In genomic region chr12:84044045-84044444, GRCm38 (mm10) we compare ENCODE assay signal across 30 mouse cellular contexts. TPM values are rescaled to one million over a fixed set of nuclear protein-coding genes. Genes with fewer than 3 reads are reported as not detected.
DNase-seq lines count a peak whose midpoint lies in the region; ATAC-seq and TF ChIP-seq lines count a peak whose summit lies in the region.
"Had no signal": no experiment of that assay in that cellular context is flagged by ENCODE, and none has a peak within 500 bp of the region (broad histone marks: within the 10 kb centered on the region; RNA-seq: fewer than 3 reads in every experiment).

No protein-coding gene starts in this region.

- no peak overlapping the region for H3K27ac ChIP-seq in kidney, adult 2 months (ENCODE audit: insufficient read depth, low read depth, low read length)
- no peak overlapping the region for H3K27ac ChIP-seq in kidney, embryonic 15.5 days
- H3K27ac ChIP-seq in kidney, embryonic 16.5 days (ENCODE audit: low read length), result no peak overlapping the region
- H3K27ac ChIP-seq: embryonic facial prominence, embryonic 10.5 days; embryonic facial prominence, embryonic 13.5 days; forebrain, embryonic 12.5 days; forebrain, embryonic 15.5 days; hindbrain, embryonic 10.5 days; hindbrain, embryonic 13.5 days had no signal

- 41% methylated on average over 2 of the region's 2 CpGs for WGBS in kidney, adult 2 months
- 71% methylated on average over 2 of the region's 2 CpGs for WGBS in kidney, embryonic 15.5 days
- WGBS in kidney, embryonic 16.5 days, result 62% methylated on average over 2 of the region's 2 CpGs

- H3K9me3 ChIP-seq in kidney, embryonic 15.5 days (replicated peaks), result peaks cover 14% of the 10 kb centered on the region
- peaks cover 13% of the 10 kb centered on the region for H3K9me3 ChIP-seq in kidney, embryonic 16.5 days (ENCODE audit: low read length)

- H3K4me3 ChIP-seq in kidney, adult 2 months (ENCODE audit: insufficient read depth, low read depth, low read length), result no peak overlapping the region
- no peak overlapping the region for H3K4me3 ChIP-seq in kidney, embryonic 15.5 days (replicated peaks)
- no peak overlapping the region for H3K4me3 ChIP-seq in kidney, embryonic 16.5 days (ENCODE audit: low read length)
- H3K4me3 ChIP-seq: embryonic facial prominence, embryonic 10.5 days; embryonic facial prominence, embryonic 13.5 days; erythroblast, embryonic 14.5 days; forebrain, embryonic 12.5 days; forebrain, embryonic 15.5 days; hindbrain, embryonic 10.5 days; hindbrain, embryonic 13.5 days had no signal

- ATAC-seq in kidney, embryonic 15.5 days (replicated peaks; ENCODE audit: low FRiP score), result no peak
- ATAC-seq in kidney, embryonic 16.5 days (ENCODE audit: low FRiP score, low TSS enrichment), result no peak
- ATAC-seq: CD4-positive, CD25-positive, alpha-beta regulatory T cell, adult 4 months; forebrain, embryonic 15.5 days; hindbrain, embryonic 16.5 days had no signal

- no peak overlapping the region for H3K9ac ChIP-seq in kidney, embryonic 15.5 days
- H3K9ac ChIP-seq in kidney, embryonic 16.5 days (replicated peaks; ENCODE audit: low read length), result no peak overlapping the region
- H3K9ac ChIP-seq: embryonic facial prominence, embryonic 13.5 days; forebrain, embryonic 12.5 days; forebrain, embryonic 15.5 days; hindbrain, embryonic 13.5 days had no signal

- TF ChIP-seq POLR2A in kidney, adult 2 months (IDR thresholded peaks at IDR 0.05; ENCODE audit: low read depth, low read length), result no peak

- DNase-seq in kidney, adult 2 months, result peak; percentile 75
- peak; percentile 26 for DNase-seq in kidney, postnatal 10 days
- DNase-seq in kidney, postnatal 14 days, result peak; percentile 47
- DNase-seq in kidney, postnatal 25 days, result peak; percentile 51 to 59
- DNase-seq in frontal cortex, adult 2 months (ENCODE audit: extremely low spot score in 1 of 2, low spot score in 1 of 2), result no peak
- DNase-seq: adrenal gland, adult 2 months; adrenal gland, postnatal 14 days; cerebellum, adult 11 months; cerebellum, adult 8-10 months; cerebellum, postnatal 10 days; cerebellum, postnatal 36 days; embryo, embryonic 11 days; gastrocnemius, postnatal 10 days; gastrocnemius, postnatal 36 days had no signal

- peaks cover 13% of the 10 kb centered on the region; the same call in 1 of the 2 replicates for H3K4me1 ChIP-seq in kidney, adult 2 months (ENCODE audit: control insufficient read depth, insufficient read depth, low read length)
- no peaks in the 10 kb centered on the region for H3K4me1 ChIP-seq in kidney, embryonic 15.5 days
- no peaks in the 10 kb centered on the region for H3K4me1 ChIP-seq in kidney, embryonic 16.5 days (ENCODE audit: insufficient read depth, low read length)
- H3K4me1 ChIP-seq: embryonic facial prominence, embryonic 10.5 days; embryonic facial prominence, embryonic 13.5 days; forebrain, embryonic 12.5 days; forebrain, embryonic 15.5 days; hindbrain, embryonic 10.5 days; hindbrain, embryonic 13.5 days had no signal

- H3K36me3 ChIP-seq in kidney, adult 2 months (ENCODE audit: control insufficient read depth, insufficient read depth, low read length), result no peaks in the 10 kb centered on the region
- no peaks in the 10 kb centered on the region for H3K36me3 ChIP-seq in kidney, embryonic 15.5 days
- 0 out of 2 replicates have a peak, but pooled peaks cover 3% of the 10 kb centered on the region for H3K36me3 ChIP-seq in kidney, embryonic 16.5 days (ENCODE audit: insufficient read depth, low read length)
- H3K36me3 ChIP-seq: embryonic facial prominence, embryonic 13.5 days; forebrain, embryonic 12.5 days; forebrain, embryonic 15.5 days; hindbrain, embryonic 10.5 days had no signal

- no peak overlapping the region for H3K4me2 ChIP-seq in kidney, embryonic 15.5 days
- no peak overlapping the region for H3K4me2 ChIP-seq in kidney, embryonic 16.5 days (replicated peaks; ENCODE audit: low read depth, low read length)
- H3K4me2 ChIP-seq: embryonic facial prominence, embryonic 13.5 days; forebrain, embryonic 12.5 days; forebrain, embryonic 15.5 days; heart, embryonic 11.5 days; hindbrain, embryonic 13.5 days had no signal

- no peaks in the 10 kb centered on the region for H3K27me3 ChIP-seq in kidney, adult 2 months (replicated peaks; ENCODE audit: control insufficient read depth, insufficient read depth, low read length)
- no peaks in the 10 kb centered on the region for H3K27me3 ChIP-seq in kidney, embryonic 15.5 days
- no peaks in the 10 kb centered on the region for H3K27me3 ChIP-seq in kidney, embryonic 16.5 days (ENCODE audit: insufficient read depth, low read length)
- H3K27me3 ChIP-seq: embryonic facial prominence, embryonic 13.5 days; forebrain, embryonic 12.5 days; forebrain, embryonic 15.5 days; hindbrain, embryonic 13.5 days had no signal

- TF ChIP-seq CTCF in kidney, adult 2 months (conservative IDR thresholded peaks at IDR 0.05; ENCODE audit: insufficient read depth, insufficient read length, low read depth, low read length), result no peak

RNA-seq across cellular contexts. Expression of gene Gm49366, which starts 5.3 kb away (rescaled TPM):
- 0.35 TPM in 1 of 2 replicates, not detected in the other for polyA plus RNA-seq in kidney, adult 2 months (2012; rRNA removed)
- not detected in 2 replicates for polyA plus RNA-seq in kidney, embryonic 15.5 days (2015; fragmentation: Nextera tagmentation; extraction: Ambion mirVana)
- polyA plus RNA-seq in kidney, embryonic 16.5 days (2015; fragmentation: Nextera tagmentation; extraction: Ambion mirVana), result not detected in 2 replicates
- not detected in 2 replicates for polyA plus RNA-seq in frontal cortex, adult 2 months (2012; rRNA removed)
- polyA plus RNA-seq: adrenal gland, adult 2 months; C2C12; CD4-positive, CD25-positive, alpha-beta regulatory T cell, adult 4 months; cortical plate, adult 2 months; embryonic facial prominence, embryonic 10.5 days; embryonic facial prominence, embryonic 13.5 days; erythroblast, embryonic 14.5 days; forebrain, embryonic 12.5 days; forebrain, embryonic 15.5 days; heart, embryonic 11.5 days; heart, embryonic 14.5 days; heart, postnatal 0 days; hindbrain, embryonic 10.5 days; hindbrain, embryonic 13.5 days; hindbrain, embryonic 16.5 days had no signal

RNA-seq across cellular contexts. Expression of gene Acot4, which starts 5.9 kb away (rescaled TPM):
- 47.8 and 63.5 TPM in 2 replicates for polyA plus RNA-seq in kidney, adult 2 months (2012; rRNA removed)
- 6.0 TPM in 2 replicates for polyA plus RNA-seq in kidney, embryonic 15.5 days (2015; fragmentation: Nextera tagmentation; extraction: Ambion mirVana)
- polyA plus RNA-seq in kidney, embryonic 16.5 days (2015; fragmentation: Nextera tagmentation; extraction: Ambion mirVana), result 8.0 and 11.5 TPM in 2 replicates
- 1.8 and 2.0 TPM in 2 replicates for polyA plus RNA-seq in frontal cortex, adult 2 months (2012; rRNA removed)

RNA-seq across cellular contexts. Expression of gene Acot3, which starts 7.9 kb away (rescaled TPM):
- polyA plus RNA-seq in kidney, adult 2 months (2012; rRNA removed), result 30.7 and 37.0 TPM in 2 replicates
- polyA plus RNA-seq in kidney, embryonic 15.5 days (2015; fragmentation: Nextera tagmentation; extraction: Ambion mirVana), result 1.8 and 2.4 TPM in 2 replicates
- polyA plus RNA-seq in kidney, embryonic 16.5 days (2015; fragmentation: Nextera tagmentation; extraction: Ambion mirVana), result 2.6 and 3.4 TPM in 2 replicates
- 1.7 TPM in 2 replicates for polyA plus RNA-seq in frontal cortex, adult 2 months (2012; rRNA removed)
- polyA plus RNA-seq: C2C12; CD4-positive, CD25-positive, alpha-beta regulatory T cell, adult 4 months; embryonic facial prominence, embryonic 13.5 days had no signal

RNA-seq across cellular contexts. Expression of gene Acot5, which starts 25.1 kb away (rescaled TPM):
- 0.12 and 0.16 TPM in 2 replicates for polyA plus RNA-seq in kidney, adult 2 months (2012; rRNA removed)
- polyA plus RNA-seq in kidney, embryonic 15.5 days (2015; fragmentation: Nextera tagmentation; extraction: Ambion mirVana), result not detected in 2 replicates
- not detected in 2 replicates for polyA plus RNA-seq in kidney, embryonic 16.5 days (2015; fragmentation: Nextera tagmentation; extraction: Ambion mirVana)
- 2.7 and 3.5 TPM in 2 replicates for polyA plus RNA-seq in frontal cortex, adult 2 months (2012; rRNA removed)
- polyA plus RNA-seq: C2C12; CD4-positive, CD25-positive, alpha-beta regulatory T cell, adult 4 months; embryonic facial prominence, embryonic 10.5 days; erythroblast, embryonic 14.5 days; forebrain, embryonic 12.5 days; heart, embryonic 11.5 days; heart, embryonic 14.5 days; heart, postnatal 0 days; hindbrain, embryonic 13.5 days had no signal

RNA-seq across cellular contexts. Expression of gene Acot1, which starts 34.8 kb away (rescaled TPM):
- 67.8 and 73.1 TPM in 2 replicates for polyA plus RNA-seq in kidney, adult 2 months (2012; rRNA removed)
- polyA plus RNA-seq in kidney, embryonic 15.5 days (2015; fragmentation: Nextera tagmentation; extraction: Ambion mirVana), result 53.7 and 55.2 TPM in 2 replicates
- 69.0 and 69.8 TPM in 2 replicates for polyA plus RNA-seq in kidney, embryonic 16.5 days (2015; fragmentation: Nextera tagmentation; extraction: Ambion mirVana)
- polyA plus RNA-seq in frontal cortex, adult 2 months (2012; rRNA removed), result 15.6 and 15.7 TPM in 2 replicates
- polyA plus RNA-seq: CD4-positive, CD25-positive, alpha-beta regulatory T cell, adult 4 months had no signal

Comparison
In these comparisons a context has a peak if more than half of its experiments do, and no peak if none do; other contexts are left out.
1. DNase-seq: peak in kidney, adult 2 months (single experiment), kidney, postnatal 10 days (single experiment), kidney, postnatal 14 days (single experiment) and kidney, postnatal 25 days (2 of 2); none in frontal cortex, adult 2 months (0 of 2).